Mouse (Mus musculus) kidney, embryonic 14.5 days (tissue): Measurements from ENCODE around the gene Tas1r3. TPM values are rescaled to one million over a fixed set of nuclear protein-coding genes. Genes with fewer than 3 reads are reported as not detected.

Experiments used
- ATAC-seq: fragments of 200-750 bp; cut with Nextera tagmentation; 2 replicates; pipeline ENCODE4 v1.8.0; 2017; ENCODE audit warnings: moderate number of reproducible peaks, mild to moderate bottlenecking, moderate TSS enrichment, moderate library complexity; ENCODE audit not compliant: low FRiP score, low TSS enrichment
- H3K27ac ChIP-seq: fragments of 300-500 bp; sonication (generic); 2 replicates; pipeline ENCODE4 v1.5.1; 2014; ENCODE audit warnings: low read depth, mild to moderate bottlenecking, low read length, moderate library complexity, mixed read lengths
- H3K27me3 ChIP-seq: fragments of 300-500 bp; sonication (generic); 2 replicates; pipeline ENCODE4 v1.6.1; 2014; ENCODE audit warnings: mild to moderate bottlenecking, low read length; ENCODE audit not compliant: control insufficient read depth, insufficient read depth
- H3K36me3 ChIP-seq: fragments of 300-500 bp; sonication (generic); 2 replicates; pipeline ENCODE4 v1.6.1; 2014; ENCODE audit warnings: low read length, mixed read lengths; ENCODE audit not compliant: control insufficient read depth, insufficient read depth
- H3K4me1 ChIP-seq: fragments of 300-500 bp; sonication (generic); 2 replicates; pipeline ENCODE4 v1.6.1; 2014; ENCODE audit warnings: low read length, mixed read lengths; ENCODE audit not compliant: control insufficient read depth, insufficient read depth
- H3K4me2 ChIP-seq: fragments of 300-500 bp; sonication (generic); replicated peaks from 2 replicates; pipeline ENCODE4 v1.6.1; 2014; ENCODE audit warnings: low read depth, mild to moderate bottlenecking, low read length
- H3K4me3 ChIP-seq: fragments of 300-500 bp; sonication (generic); 2 replicates; pipeline ENCODE4 v1.5.1; 2014; ENCODE audit warnings: mild to moderate bottlenecking, low read length
- H3K9ac ChIP-seq: fragments of 300-500 bp; sonication (generic); 2 replicates; pipeline ENCODE4 v1.6.1; 2014; ENCODE audit warnings: low read depth, mild to moderate bottlenecking, low read length, moderate library complexity
- H3K9me3 ChIP-seq: fragments of 300-500 bp; sonication (generic); 2 replicates; pipeline ENCODE4 v1.6.1; 2016; ENCODE audit warnings: low read length; ENCODE audit not compliant: control insufficient read depth
- WGBS: fragments of 180-500 bp; shearing (Covaris S2); extraction: QIAGEN DNeasy Blood & Tissue Kit; methylation state at CpG from one replicate; pipeline ENCODE4 v1.1.7; 2014; 5-methylcytosine and 5-hydroxymethylcytosine counted together
- polyA plus RNA-seq: library from polyadenylated mRNA; unstranded; fragments of >200 nt; fragmentation: Nextera tagmentation; extraction: Ambion mirVana; gene quantifications from 2 replicates; pipeline ENCODE4 v1.2.1, GENCODE M21; 2014

Gene Tas1r3
- polyA plus RNA-seq, 1 experiment from 2014 or later = 0.38 TPM

GRCm38 (mm10) chr4:155868614-155869298 lies 5.6 kb upstream of the Tas1r3 start:
- ATAC-seq = peak; percentile 61
- no peak overlapping the region for H3K27ac ChIP-seq
- 7% methylated on average over 22 of the region's 22 CpGs for WGBS

GRCm38 (mm10) chr4:155861787-155862186 lies 1.4 kb downstream of the Tas1r3 start:
- H3K27me3 ChIP-seq = no peaks in the 10 kb centered on the region
- H3K4me3 ChIP-seq = no peak overlapping the region
- no peak overlapping the region for H3K27ac ChIP-seq
- no peak overlapping the region for H3K4me2 ChIP-seq
- H3K9me3 ChIP-seq = no peaks in the 10 kb centered on the region
- H3K36me3 ChIP-seq = peaks cover 41% of the 10 kb centered on the region
- no peaks in the 10 kb centered on the region for H3K4me1 ChIP-seq
- ATAC-seq = no peak
- 89% methylated on average over 7 of the region's 7 CpGs for whole genome bisulfite sequencing
- H3K9ac ChIP-seq = no peak overlapping the region

More at GRCm38 (mm10) chr4:155868614-155869298, 5.6 kb upstream of the Tas1r3 start:
- H3K9me3 ChIP-seq = no peaks in the 10 kb centered on the region
- peak overlapping the region; percentile 83 for H3K9ac ChIP-seq
- peaks cover 5% of the 10 kb centered on the region for H3K4me1 ChIP-seq
- H3K36me3 ChIP-seq = peaks cover 40% of the 10 kb centered on the region
- H3K4me2 ChIP-seq = peak overlapping the region; percentile 86
- H3K4me3 ChIP-seq = peak overlapping the region; percentile 73
- no peaks in the 10 kb centered on the region for H3K27me3 ChIP-seq

GRCm38 (mm10) chr4:155859318-155859717 lies 3.8 kb downstream of the Tas1r3 start:
- no peak overlapping the region for H3K9ac ChIP-seq
- no peaks in the 10 kb centered on the region for H3K27me3 ChIP-seq
- H3K36me3 ChIP-seq = peaks cover 44% of the 10 kb centered on the region
- 13% methylated on average over 13 of the region's 13 CpGs for WGBS
- peak; percentile 74 for ATAC-seq
- H3K9me3 ChIP-seq = no peaks in the 10 kb centered on the region
- H3K4me1 ChIP-seq = no peaks in the 10 kb centered on the region
- no peak overlapping the region for H3K4me2 ChIP-seq
- no peak overlapping the region for H3K4me3 ChIP-seq
- no peak overlapping the region for H3K27ac ChIP-seq

- no peak overlapping the region for H3K4me3 ChIP-seq
- H3K9me3 ChIP-seq = no peaks in the 10 kb centered on the region
- 80% methylated on average over 3 of the region's 3 CpGs for WGBS
- H3K9ac ChIP-seq = no peak overlapping the region
- H3K27ac ChIP-seq = no peak overlapping the region
- H3K4me2 ChIP-seq = no peak overlapping the region
- H3K36me3 ChIP-seq = peaks cover 45% of the 10 kb centered on the region
- no peak for ATAC-seq
- no peaks in the 10 kb centered on the region for H3K4me1 ChIP-seq
- no peaks in the 10 kb centered on the region for H3K27me3 ChIP-seq
Measured at GRCm38 (mm10) chr4:155856881-155857280, 6.3 kb downstream of the Tas1r3 start.

GRCm38 (mm10) chr4:155856071-155856470 lies 7.1 kb downstream of the Tas1r3 start:
- Histone ChIP-seq H3K27ac (no peak overlapping the region), H3K36me3 (peaks cover 45% of the 10 kb centered on the region), H3K4me1 (no peaks in the 10 kb centered on the region), H3K4me3 (no peak overlapping the region), H3K9ac (no peak overlapping the region), H3K27me3 (no peaks in the 10 kb centered on the region), H3K9me3 (no peaks in the 10 kb centered on the region), H3K4me2 (no peak overlapping the region)
- ATAC-seq = no peak
- whole genome bisulfite sequencing = 96% methylated on average over 12 of the region's 12 CpGs

- Histone ChIP-seq H3K36me3 (peaks cover 45% of the 10 kb centered on the region), H3K27ac (no peak overlapping the region), H3K4me3 (no peak overlapping the region), H3K27me3 (no peaks in the 10 kb centered on the region), H3K9me3 (no peaks in the 10 kb centered on the region), H3K9ac (no peak overlapping the region), H3K4me1 (no peaks in the 10 kb centered on the region), H3K4me2 (no peak overlapping the region)
- WGBS = 94% methylated on average over 12 of the region's 12 CpGs
- no peak for ATAC-seq
Measured at GRCm38 (mm10) chr4:155854991-155855390, 8.2 kb downstream of the Tas1r3 start.

GRCm38 (mm10) chr4:155853421-155853820 lies 9.7 kb downstream of the Tas1r3 start:
- H3K4me3 ChIP-seq = no peak overlapping the region
- peaks cover 8% of the 10 kb centered on the region for H3K4me1 ChIP-seq
- ATAC-seq = no peak
- no peak overlapping the region for H3K9ac ChIP-seq
- 88% methylated on average over 9 of the region's 9 CpGs for WGBS
- H3K4me2 ChIP-seq = no peak overlapping the region
- H3K27ac ChIP-seq = no peak overlapping the region
- H3K9me3 ChIP-seq = no peaks in the 10 kb centered on the region
- no peaks in the 10 kb centered on the region for H3K27me3 ChIP-seq
- peaks cover 37% of the 10 kb centered on the region for H3K36me3 ChIP-seq

GRCm38 (mm10) chr4:155851951-155852411 lies 11.2 kb downstream of the Tas1r3 start:
- Histone ChIP-seq H3K9me3 (no peaks in the 10 kb centered on the region), H3K4me1 (peaks cover 13% of the 10 kb centered on the region), H3K27me3 (no peaks in the 10 kb centered on the region), H3K9ac (no peak overlapping the region), H3K4me3 (no peak overlapping the region), H3K36me3 (peaks cover 26% of the 10 kb centered on the region), H3K27ac (no peak overlapping the region), H3K4me2 (no peak overlapping the region)
- 74% methylated on average over 2 of the region's 2 CpGs for WGBS
- ATAC-seq = no peak

- H3K27ac ChIP-seq = no peak overlapping the region
- whole genome bisulfite sequencing = 83% methylated on average over 3 of the region's 3 CpGs
- H3K4me3 ChIP-seq = no peak overlapping the region
- no peaks in the 10 kb centered on the region for H3K9me3 ChIP-seq
- ATAC-seq = no peak
- peaks cover 21% of the 10 kb centered on the region for H3K36me3 ChIP-seq
- no peaks in the 10 kb centered on the region for H3K27me3 ChIP-seq
- H3K4me1 ChIP-seq = peaks cover 13% of the 10 kb centered on the region
- H3K9ac ChIP-seq = no peak overlapping the region
- no peak overlapping the region for H3K4me2 ChIP-seq
Measured at GRCm38 (mm10) chr4:155851368-155851767, 11.8 kb downstream of the Tas1r3 start.
